Mouse (Mus musculus) hindbrain, embryonic 10.5 days (tissue): ENCODE measurements around the gene Mrps27. TPM values are rescaled to one million over a fixed set of nuclear protein-coding genes. Genes with fewer than 3 reads are reported as not detected.
A peak's percentile ranks its signal among the peaks of the same experiment; 100 is the strongest.

Experiments
- DNase-seq: peaks from one replicate; pipeline ENCODE4 v3.0.0-alpha.2; 2017; ENCODE audit warnings: low spot score
- H3K27ac ChIP-seq: fragments of 300-500 bp; sonication (generic); 2 replicates; pipeline ENCODE4 v1.5.1; 2016; ENCODE audit warnings: mild to moderate bottlenecking, moderate library complexity
- H3K27me3 ChIP-seq: fragments of 300-500 bp; sonication (generic); 2 replicates; pipeline ENCODE4 v1.6.1; 2016; ENCODE audit warnings: mild to moderate bottlenecking; ENCODE audit not compliant: poor library complexity, insufficient read depth, severe bottlenecking
- H3K36me3 ChIP-seq: fragments of 300-500 bp; sonication (generic); 2 replicates; pipeline ENCODE4 v1.6.1; 2016; ENCODE audit warnings: mild to moderate bottlenecking, moderate library complexity
- H3K4me1 ChIP-seq: fragments of 300-500 bp; sonication (generic); replicated peaks from 2 replicates; pipeline ENCODE4 v1.6.1; 2016; ENCODE audit warnings: mild to moderate bottlenecking
- H3K4me3 ChIP-seq: fragments of 300-500 bp; sonication (generic); 2 replicates; pipeline ENCODE4 v1.5.1; 2016; ENCODE audit warnings: mild to moderate bottlenecking, moderate library complexity
- H3K9me3 ChIP-seq: fragments of 300-500 bp; sonication (generic); 2 replicates; pipeline ENCODE4 v1.6.1; 2016; ENCODE audit warnings: mild to moderate bottlenecking, moderate library complexity
- WGBS: fragments of 180-500 bp; shearing (Covaris S2); methylation state at CpG from one replicate; pipeline ENCODE4 v1.1.7; 2016; 5-methylcytosine and 5-hydroxymethylcytosine counted together
- polyA plus RNA-seq: library from polyadenylated mRNA; unstranded; fragments of >200 nt; fragmentation: Nextera tagmentation; extraction: Ambion mirVana; gene quantifications from 2 replicates; pipeline ENCODE4 v1.2.1, GENCODE M21; 2016

The Mrps27 gene
- polyA plus RNA-seq, 1 experiment from 2014 or later = 68.3 TPM

DNA sequence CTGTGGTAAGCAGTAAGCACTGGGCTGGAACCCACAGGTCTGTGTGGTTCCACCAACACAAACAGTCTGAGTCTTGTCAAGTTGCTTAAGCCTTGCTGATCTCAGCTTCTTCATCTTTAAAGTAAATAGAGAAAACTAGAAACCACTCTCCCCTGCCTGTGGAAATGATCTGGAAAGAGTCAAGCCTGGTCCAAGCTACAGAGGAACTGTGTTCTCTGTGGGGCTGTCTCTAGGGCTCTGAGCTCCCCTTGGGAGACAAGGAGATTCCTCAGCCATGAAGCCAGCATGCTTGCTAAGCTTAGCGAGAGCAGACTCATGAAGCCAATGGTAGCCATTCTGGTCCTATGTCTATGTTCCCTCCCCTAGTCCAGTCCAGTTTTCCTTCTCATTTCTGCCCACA is 33.6 kb downstream of the Mrps27 start:
- no peak for DNase-seq
- WGBS = 91% methylated on average over 1 of the region's 1 CpGs
- peaks cover 15% of the 10 kb centered on the region for H3K36me3 ChIP-seq
- H3K9me3 ChIP-seq = no peaks in the 10 kb centered on the region
- H3K27ac ChIP-seq = no peak overlapping the region
- H3K4me3 ChIP-seq = no peak overlapping the region
- H3K27me3 ChIP-seq = no peaks in the 10 kb centered on the region
- H3K4me1 ChIP-seq = no peaks in the 10 kb centered on the region

- Histone ChIP-seq H3K4me1 (no peaks in the 10 kb centered on the region; the same call in 1 of the 2 replicates), H3K27ac (no peak overlapping the region), H3K27me3 (no peaks in the 10 kb centered on the region), H3K4me3 (no peak overlapping the region), H3K9me3 (no peaks in the 10 kb centered on the region), H3K36me3 (peaks cover 16% of the 10 kb centered on the region; the same call in 1 of the 2 replicates)
- WGBS = 72% methylated on average over 6 of the region's 6 CpGs
- DNase-seq = no peak
Observed at GRCm38 (mm10) chr13:99382373-99382772, 37.8 kb downstream of the Mrps27 start.

- DNase-seq = no peak
- Histone ChIP-seq H3K27ac (no peak overlapping the region), H3K4me3 (no peak overlapping the region), H3K36me3 (peaks cover 13% of the 10 kb centered on the region; the same call in 1 of the 2 replicates), H3K9me3 (no peaks in the 10 kb centered on the region), H3K27me3 (no peaks in the 10 kb centered on the region), H3K4me1 (no peaks in the 10 kb centered on the region; the same call in 1 of the 2 replicates)
- 70% methylated on average over 7 of the region's 7 CpGs for WGBS
Observed at GRCm38 (mm10) chr13:99384555-99385203, 40.1 kb downstream of the Mrps27 start.

GRCm38 (mm10) chr13:99385911-99386310 is 41.3 kb downstream of the Mrps27 start:
- Histone ChIP-seq H3K4me1 (no peaks in the 10 kb centered on the region; the same call in 1 of the 2 replicates), H3K4me3 (no peak overlapping the region), H3K27me3 (no peaks in the 10 kb centered on the region), H3K9me3 (no peaks in the 10 kb centered on the region), H3K36me3 (peaks cover 10% of the 10 kb centered on the region), H3K27ac (no peak overlapping the region)
- no peak for DNase-seq
- 93% methylated on average over 6 of the region's 6 CpGs for WGBS

DNA sequence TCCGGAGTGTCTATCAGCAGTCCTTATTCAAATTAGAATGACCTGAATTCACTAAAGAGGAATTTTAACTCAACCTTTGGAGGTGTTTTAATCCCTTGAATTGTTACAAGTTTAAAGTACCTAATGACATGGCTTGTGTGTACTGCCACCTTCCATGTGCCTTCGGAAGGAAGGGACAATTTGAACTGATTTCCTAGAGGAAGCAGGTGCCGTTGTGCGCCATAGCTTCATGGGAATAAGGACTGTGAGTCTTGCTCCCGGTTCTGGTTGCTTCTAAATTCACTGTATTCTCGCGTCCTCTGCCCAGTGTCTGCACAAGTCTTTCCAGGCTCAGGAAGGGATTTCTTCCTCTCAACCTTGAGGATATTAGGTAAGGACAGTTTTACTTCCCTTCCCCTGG is 41.8 kb downstream of the Mrps27 start:
- Histone ChIP-seq H3K9me3 (no peaks in the 10 kb centered on the region), H3K27ac (no peak overlapping the region), H3K36me3 (peaks cover 13% of the 10 kb centered on the region), H3K27me3 (no peaks in the 10 kb centered on the region), H3K4me3 (no peak overlapping the region), H3K4me1 (no peaks in the 10 kb centered on the region; the same call in 1 of the 2 replicates)
- 89% methylated on average over 7 of the region's 7 CpGs for WGBS
- no peak for DNase-seq

GRCm38 (mm10) chr13:99387901-99388811 is 43.6 kb downstream of the Mrps27 start:
- Histone ChIP-seq H3K36me3 (peaks cover 13% of the 10 kb centered on the region), H3K4me3 (no peak overlapping the region), H3K9me3 (no peaks in the 10 kb centered on the region), H3K27me3 (no peaks in the 10 kb centered on the region), H3K4me1 (no peaks in the 10 kb centered on the region; the same call in 1 of the 2 replicates), H3K27ac (no peak overlapping the region)
- WGBS = 92% methylated on average over 7 of the region's 7 CpGs
- no peak for DNase-seq

GRCm38 (mm10) chr13:99391417-99391816 is 46.8 kb downstream of the Mrps27 start:
- H3K9me3 ChIP-seq = no peaks in the 10 kb centered on the region
- H3K4me1 ChIP-seq = peaks cover 16% of the 10 kb centered on the region
- no peak for DNase-seq
- no peaks in the 10 kb centered on the region for H3K27me3 ChIP-seq
- no peak overlapping the region for H3K27ac ChIP-seq
- H3K4me3 ChIP-seq = no peak overlapping the region
- peaks cover 8% of the 10 kb centered on the region; the same call in 1 of the 2 replicates for H3K36me3 ChIP-seq
- 89% methylated on average over 3 of the region's 3 CpGs for WGBS

DNA sequence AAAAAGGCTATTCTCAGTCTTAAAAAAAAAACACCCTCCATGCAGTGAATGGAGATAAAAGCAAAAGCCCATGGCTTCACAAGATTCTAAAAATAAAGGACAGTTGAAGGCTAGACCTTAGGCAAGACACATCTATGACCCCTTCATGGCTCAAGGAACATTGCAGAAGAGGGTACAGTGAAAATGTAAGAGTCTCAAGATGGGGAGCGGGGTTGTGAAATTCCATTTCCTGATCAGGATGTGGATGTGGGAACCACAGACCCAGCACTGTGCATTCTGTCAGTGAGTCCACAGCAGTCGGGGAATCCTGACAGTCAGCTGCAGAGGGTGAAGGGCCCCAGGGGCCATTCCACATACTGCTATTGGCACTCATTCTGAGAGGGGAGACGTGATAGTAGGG is 48.5 kb downstream of the Mrps27 start:
- DNase-seq = no peak
- 89% methylated on average over 3 of the region's 3 CpGs for WGBS
- H3K27ac ChIP-seq = no peak overlapping the region
- no peaks in the 10 kb centered on the region for H3K9me3 ChIP-seq
- H3K27me3 ChIP-seq = no peaks in the 10 kb centered on the region
- H3K4me1 ChIP-seq = peaks cover 28% of the 10 kb centered on the region
- no peak overlapping the region for H3K4me3 ChIP-seq
- peaks cover 10% of the 10 kb centered on the region; the same call in 1 of the 2 replicates for H3K36me3 ChIP-seq

GRCm38 (mm10) chr13:99394694-99395093 is 50.1 kb downstream of the Mrps27 start:
- H3K27ac ChIP-seq = 0 out of 2 replicates have a peak overlapping the region, but pooled peaks have one; percentile 69
- H3K36me3 ChIP-seq = peaks cover 13% of the 10 kb centered on the region; the same call in 1 of the 2 replicates
- DNase-seq = no peak
- 67% methylated on average over 3 of the region's 3 CpGs for WGBS
- H3K9me3 ChIP-seq = no peaks in the 10 kb centered on the region
- H3K4me1 ChIP-seq = peaks cover 38% of the 10 kb centered on the region
- no peak overlapping the region for H3K4me3 ChIP-seq
- H3K27me3 ChIP-seq = no peaks in the 10 kb centered on the region

DNA sequence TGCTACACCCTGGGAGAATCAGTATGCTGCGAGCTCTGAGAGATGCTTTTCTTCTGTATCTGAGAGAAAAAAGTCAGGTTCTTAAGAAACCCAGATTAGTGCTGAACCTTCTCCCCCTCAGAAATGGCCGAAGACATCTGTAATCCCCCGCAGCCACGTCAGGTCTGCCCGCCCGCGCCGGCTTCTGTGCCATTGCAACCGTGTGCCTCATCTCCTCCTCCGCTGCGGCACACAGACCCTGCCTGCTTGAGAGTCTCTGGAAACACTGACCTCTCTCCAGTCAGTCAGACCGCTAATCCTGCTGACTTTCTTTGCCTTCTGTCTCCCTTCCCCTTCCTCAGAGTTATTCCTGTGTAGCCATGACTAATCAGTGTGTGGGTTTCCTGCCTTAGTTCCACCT is 50.9 kb downstream of the Mrps27 start:
- no peak overlapping the region for H3K4me3 ChIP-seq
- H3K36me3 ChIP-seq = peaks cover 15% of the 10 kb centered on the region
- WGBS = 61% methylated on average over 12 of the region's 12 CpGs
- H3K4me1 ChIP-seq = peaks cover 38% of the 10 kb centered on the region
- no peaks in the 10 kb centered on the region for H3K27me3 ChIP-seq
- peak overlapping the region; percentile 69 for H3K27ac ChIP-seq
- no peaks in the 10 kb centered on the region for H3K9me3 ChIP-seq
- DNase-seq = no peak

- Histone ChIP-seq H3K4me1 (peaks cover 42% of the 10 kb centered on the region), H3K36me3 (peaks cover 13% of the 10 kb centered on the region; the same call in 1 of the 2 replicates), H3K27ac (peak overlapping the region; percentile 50; the same call in 1 of the 2 replicates), H3K9me3 (no peaks in the 10 kb centered on the region), H3K27me3 (no peaks in the 10 kb centered on the region), H3K4me3 (no peak overlapping the region)
- no peak for DNase-seq
- WGBS = 61% methylated on average over 7 of the region's 7 CpGs
Observed at GRCm38 (mm10) chr13:99397228-99397627, 52.6 kb downstream of the Mrps27 start.

GRCm38 (mm10) chr13:99398149-99398701 is 53.6 kb downstream of the Mrps27 start:
- Histone ChIP-seq H3K9me3 (no peaks in the 10 kb centered on the region), H3K36me3 (peaks cover 15% of the 10 kb centered on the region; the same call in 1 of the 2 replicates), H3K4me1 (peaks cover 42% of the 10 kb centered on the region), H3K4me3 (no peak overlapping the region), H3K27ac (peak overlapping the region; percentile 25; the same call in 1 of the 2 replicates), H3K27me3 (no peaks in the 10 kb centered on the region)
- WGBS = 89% methylated on average over 12 of the region's 12 CpGs
- no peak for DNase-seq
